Mouse (Mus musculus): ENCODE measurements around the gene Abhd2.

Gene Abhd2

DNA sequence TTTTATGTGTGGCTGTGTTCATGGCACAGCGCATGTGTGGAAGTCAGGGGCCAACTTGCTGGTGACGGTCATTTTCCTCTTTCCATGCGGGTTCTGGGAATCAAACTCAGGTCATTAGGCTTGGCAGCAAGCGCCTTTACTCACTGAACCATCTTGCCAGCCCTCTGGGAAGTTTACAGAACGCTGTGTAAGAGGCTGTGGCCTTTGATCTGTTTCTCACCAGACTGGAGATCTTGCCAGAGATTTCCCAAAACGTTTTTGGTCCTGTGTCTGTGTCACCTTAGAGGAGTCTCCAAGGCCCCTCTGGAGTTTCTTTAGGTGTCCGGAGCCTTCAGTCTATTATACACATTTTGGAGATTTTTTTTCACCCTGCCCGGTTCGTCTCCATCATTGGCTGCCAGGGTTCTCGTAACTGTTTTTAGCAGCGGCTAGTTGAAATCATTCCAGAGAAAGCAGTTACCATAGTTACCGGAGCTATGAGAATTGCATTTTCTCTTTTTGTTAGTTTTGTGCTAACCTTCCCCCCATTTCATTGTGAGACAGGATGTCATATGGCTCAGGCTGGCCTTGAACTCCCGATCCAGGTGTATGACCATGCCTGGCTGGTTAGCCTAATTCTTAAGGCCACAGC is 22.3 kb downstream of the Abhd2 start:
- DNase-seq: no peak

DNA sequence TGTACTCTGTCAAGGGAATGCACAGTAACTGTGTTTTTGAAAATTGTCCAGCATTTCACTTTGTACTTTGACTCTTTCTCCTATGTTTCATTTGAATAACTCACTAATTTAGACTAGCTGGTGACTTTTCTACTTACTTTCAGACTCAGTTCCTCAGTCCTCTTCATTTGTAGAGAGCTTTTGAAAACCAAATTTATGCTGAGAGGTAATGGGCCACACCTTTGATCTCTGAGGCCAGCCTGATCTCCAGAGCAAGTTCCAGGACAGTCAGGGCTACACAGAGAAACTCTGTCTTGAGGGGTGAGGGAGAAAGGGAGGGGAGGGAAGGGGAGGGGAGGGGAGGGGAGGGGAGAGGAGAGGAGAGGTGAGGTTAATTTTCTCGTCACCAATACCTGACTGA is 25.7 kb downstream of the Abhd2 start:
- DNase-seq: no peak

- DNase-seq: no peak
Measured at GRCm38 (mm10) chr7:79299548-79299947, 26.5 kb downstream of the Abhd2 start.

GRCm38 (mm10) chr7:79300432-79301151 is 27.6 kb downstream of the Abhd2 start:
- no peak for DNase-seq

DNA sequence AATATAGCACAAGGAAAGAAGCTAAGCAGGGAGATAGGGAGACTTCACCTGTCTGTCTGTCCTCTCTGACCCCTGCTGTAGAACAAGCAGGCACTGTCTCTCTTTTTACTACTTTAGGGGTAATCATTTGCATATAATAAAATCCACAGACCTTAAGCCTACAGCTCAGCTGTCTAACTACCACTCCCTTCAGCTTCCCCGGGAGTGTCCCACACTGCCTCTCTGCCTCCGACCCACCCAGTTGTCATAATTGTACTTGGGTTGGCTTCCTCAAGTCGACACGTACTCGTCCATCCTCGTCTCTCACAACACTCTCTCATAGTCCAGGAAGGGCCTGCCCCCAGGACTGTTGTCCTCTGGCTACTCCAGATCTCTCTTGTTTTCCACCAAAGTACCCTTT is 29.1 kb downstream of the Abhd2 start:
- DNase-seq: no peak

- no peak for DNase-seq
Measured at GRCm38 (mm10) chr7:79302586-79302985, 29.6 kb downstream of the Abhd2 start.

DNA sequence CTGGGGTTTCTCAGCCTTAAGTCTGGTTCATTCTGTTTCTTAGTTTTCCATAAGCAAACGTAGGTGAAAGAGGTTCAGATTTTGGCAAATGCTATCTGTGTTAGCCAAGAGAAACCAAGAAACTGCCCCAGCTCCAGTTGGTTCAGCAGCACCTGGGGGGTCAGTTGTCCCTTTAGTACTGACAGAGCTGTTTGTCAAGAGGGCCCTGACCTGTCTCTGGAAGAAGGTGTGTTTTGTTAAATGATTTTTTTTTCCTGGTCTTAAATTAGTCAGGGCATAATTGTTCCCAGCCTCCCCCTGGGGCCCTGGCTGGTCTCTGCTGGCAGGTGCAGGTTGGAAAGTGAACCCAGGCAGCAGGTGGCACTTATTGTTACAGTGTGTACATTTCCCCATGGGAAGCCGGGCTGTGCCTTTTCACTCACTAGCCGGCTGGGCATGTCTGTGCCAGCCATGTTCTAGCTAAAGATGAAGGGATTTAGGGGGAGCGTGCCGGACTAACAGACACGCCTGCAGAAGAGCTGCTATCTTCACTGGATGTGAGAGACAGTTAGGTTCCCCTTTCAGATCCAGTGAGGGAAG is 30.3 kb downstream of the Abhd2 start:
- DNase-seq: no peak

- no peak for DNase-seq
Measured at GRCm38 (mm10) chr7:79308455-79309030, 35.5 kb downstream of the Abhd2 start.

DNA sequence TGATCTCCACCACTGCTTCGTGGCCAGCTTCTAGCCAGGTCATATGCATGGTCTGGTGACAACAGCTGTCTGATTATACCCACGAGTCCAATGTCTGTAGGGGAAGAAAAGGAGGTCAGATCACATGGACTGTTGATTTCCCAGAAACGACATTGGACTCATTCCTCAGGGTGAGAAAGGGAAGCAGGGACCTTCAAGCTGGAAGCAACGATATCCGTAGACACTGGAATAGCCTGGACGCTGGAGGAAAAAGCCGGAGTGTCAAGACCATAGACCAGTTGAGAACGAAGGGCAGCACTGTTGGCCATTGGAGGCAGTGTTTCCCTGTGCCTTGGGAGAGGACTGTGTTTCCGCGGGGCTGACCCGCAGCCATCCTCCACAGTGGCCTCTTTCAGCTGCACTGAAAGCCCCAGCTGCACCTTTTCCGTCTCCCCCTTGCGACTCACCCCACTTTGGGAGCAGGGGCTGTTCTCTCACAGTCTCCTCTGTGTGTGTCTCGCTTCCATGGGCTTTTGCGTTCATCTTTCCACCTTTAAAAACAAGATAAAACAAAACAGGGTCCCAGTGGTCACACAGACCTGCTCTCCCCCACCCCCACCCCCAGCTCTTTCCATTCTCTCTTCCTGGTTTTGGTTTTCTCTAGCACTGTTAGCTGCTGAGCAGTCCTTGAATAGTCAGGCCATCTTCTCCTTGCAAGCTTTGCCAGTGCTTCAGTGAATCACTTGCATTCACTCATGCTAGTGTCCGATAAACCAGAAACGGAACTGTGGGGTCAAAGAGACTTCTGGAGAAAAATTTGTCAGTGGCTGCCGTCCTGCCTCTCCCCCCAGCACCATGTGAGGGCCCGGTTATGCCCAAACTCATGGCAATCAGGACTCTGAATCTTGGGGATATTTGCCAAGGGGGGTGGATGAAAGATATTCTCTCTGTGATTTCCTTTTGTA is 36.5 kb downstream of the Abhd2 start:
- DNase-seq: no peak

- DNase-seq: no peak
Measured at GRCm38 (mm10) chr7:79310191-79310555, 37.2 kb downstream of the Abhd2 start.

- no peak for DNase-seq
Measured at GRCm38 (mm10) chr7:79311420-79311988, 38.5 kb downstream of the Abhd2 start.

DNA sequence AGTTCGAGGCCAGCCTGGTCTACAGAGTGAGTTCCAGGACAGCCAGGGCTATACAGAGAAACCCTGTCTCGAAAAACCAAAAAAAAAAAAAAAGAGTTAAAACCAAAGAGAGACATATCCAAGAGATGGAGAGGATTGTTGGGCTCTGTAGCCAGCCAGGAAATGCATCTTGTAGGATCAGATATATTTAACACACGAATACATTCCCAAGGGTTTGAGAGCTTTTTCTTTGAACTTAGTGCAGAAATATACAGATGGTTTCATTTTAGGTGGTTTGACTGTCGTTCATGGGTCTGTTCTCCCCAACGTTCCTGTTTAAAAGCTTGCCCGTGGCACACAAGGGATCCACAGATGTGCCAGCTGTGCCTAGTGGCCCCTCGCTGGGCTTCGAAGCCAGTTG is 39.2 kb downstream of the Abhd2 start:
- no peak for DNase-seq

- peak; percentile 66 for DNase-seq
Measured at GRCm38 (mm10) chr7:79313519-79314059, 40.6 kb downstream of the Abhd2 start.

- peak; percentile 23 for DNase-seq
Measured at GRCm38 (mm10) chr7:79314517-79314916, 41.5 kb downstream of the Abhd2 start.

DNA sequence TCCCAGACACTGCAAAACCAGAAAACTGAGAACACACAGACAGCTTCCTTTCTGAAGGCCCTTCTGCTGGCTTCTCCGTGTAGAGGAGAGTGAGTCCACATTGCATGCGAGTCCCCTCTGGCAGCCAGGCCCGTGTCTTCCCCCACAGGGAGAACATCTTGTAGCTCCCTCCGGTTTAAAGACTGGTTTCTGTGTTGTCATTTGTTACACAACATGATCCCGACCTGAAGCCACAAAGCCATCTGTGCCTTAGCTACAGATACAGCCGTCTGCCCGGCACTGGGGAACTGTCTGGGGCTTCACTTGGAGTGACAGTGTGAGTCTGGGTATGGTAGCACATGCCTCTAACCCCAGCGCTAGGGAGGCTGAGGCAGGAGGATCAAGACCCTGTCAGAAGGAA is 42.1 kb downstream of the Abhd2 start:
- no peak for DNase-seq

DNA sequence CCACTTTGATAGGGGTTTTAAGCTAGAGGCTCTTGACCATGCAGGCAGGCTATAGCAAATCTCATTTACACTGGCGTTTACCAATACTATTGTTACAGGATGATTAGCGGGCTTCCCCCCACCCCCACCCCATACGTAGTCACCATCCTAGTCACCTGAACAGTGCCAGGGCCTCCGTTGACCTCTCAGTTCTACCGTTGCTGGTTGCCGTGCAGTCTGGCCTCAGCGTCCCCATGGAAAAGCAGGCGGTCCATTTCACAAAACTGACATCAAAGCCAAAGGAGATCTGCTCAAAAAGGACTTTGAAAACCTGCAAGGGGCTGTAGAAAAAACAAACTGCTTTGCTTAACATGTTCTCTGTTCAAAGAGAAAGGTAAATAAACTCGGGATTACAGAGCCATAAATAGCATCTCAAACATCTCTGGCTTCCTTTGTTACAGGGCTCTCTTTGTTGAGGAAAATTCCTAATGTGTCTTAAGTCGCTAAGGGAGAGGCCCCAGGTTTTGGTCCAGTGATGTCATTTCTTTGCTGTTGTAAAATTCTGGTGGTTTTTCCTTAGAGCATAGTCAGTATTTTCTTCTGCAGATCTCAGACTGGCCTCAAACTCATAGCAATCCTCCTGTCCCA is 43.2 kb downstream of the Abhd2 start:
- DNase-seq: no peak

DNA sequence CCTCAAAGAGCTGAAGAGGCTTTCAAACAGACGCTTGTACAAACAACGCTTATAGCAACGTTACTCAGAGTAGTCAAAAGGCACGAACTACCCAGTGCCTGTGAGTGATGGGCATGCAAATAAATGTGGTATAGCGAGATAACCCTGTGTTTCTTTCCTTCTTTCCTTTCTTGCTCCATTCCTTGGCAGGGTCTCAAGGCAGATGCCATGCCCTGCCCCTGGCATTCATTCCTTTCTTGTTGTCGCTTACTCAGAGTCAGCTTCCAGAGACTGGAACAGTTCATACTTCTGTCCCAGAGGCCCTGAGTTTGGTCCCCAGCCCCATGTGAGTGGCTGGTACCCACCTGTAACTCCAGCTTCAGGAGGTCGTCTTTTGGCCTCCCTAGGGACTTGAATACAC is 44.6 kb downstream of the Abhd2 start:
- DNase-seq: no peak

GRCm38 (mm10) chr7:79318110-79318801 is 45.3 kb downstream of the Abhd2 start:
- DNase-seq: no peak

DNA sequence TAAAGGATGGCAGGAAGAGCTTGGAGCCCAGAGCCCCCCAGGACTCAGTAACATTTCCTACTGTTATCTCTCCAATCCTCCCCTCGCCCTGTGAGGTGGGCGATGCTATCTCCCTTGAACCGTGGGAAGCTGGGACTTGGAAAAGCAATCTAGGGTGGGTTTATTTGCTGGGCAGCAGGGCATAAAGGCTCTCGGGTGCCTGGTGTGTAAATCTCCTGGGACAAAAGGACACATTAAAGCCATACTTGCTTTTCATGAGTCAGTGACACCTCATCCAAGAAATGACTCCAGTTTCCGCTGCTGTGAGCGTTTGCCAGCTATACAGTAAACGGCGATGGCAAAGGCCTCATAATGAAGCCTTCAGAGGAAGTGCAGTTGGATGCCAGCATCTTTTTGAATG is 50.9 kb downstream of the Abhd2 start:
- DNase-seq: no peak

- DNase-seq: no peak
Measured at GRCm38 (mm10) chr7:79328769-79329168, 55.8 kb downstream of the Abhd2 start.

DNA sequence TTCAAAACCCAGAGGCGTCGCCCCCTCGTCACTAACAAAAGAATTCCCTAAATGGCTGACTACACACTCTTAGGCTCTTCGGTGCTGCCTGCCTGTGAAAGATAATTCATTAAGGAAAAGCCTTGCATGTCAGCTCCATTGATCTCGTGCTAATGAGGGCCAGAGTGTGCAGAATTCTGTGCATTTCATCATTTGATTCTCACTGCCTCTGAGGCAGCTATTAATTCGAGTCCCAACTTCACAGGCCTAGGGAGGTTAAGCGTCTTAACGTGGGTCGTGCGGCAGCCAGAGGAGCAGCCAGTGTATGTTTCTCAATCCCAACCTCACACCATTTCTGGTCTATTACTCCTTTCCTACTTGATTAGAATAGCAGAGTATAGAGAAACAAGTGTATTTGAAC is 58.2 kb downstream of the Abhd2 start:
- no peak for DNase-seq

All from liver (tissue).